In the genomic region with DNA sequence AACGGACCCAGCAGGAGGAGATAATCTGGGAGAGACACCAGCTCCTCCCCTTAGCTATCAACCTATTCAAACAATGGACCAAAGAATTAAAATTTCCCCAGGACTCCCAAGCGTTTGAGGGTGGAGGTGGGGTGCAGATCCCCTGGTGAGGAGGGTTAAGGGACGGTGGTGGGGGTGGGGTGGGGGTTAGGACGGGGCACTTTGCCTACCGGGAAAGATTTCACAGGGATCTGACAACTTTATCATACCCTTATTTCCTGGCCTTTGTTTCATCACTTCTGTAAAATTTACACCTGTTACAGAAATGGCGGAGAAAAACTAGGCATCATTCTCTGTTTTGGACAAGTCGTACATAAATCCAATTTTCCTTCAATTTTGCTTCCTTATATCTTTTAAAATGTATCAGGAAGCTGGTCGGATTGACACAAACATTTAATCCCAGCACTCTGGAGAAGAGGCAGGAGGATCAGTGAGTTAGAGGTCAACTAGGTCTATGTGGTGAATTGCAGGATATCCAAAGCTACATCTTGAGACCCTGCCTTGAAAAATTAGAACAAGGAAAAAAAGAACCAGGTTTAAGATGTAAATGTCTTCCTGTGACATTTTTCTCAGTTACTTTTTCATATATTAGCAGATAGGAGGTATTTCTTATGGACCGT, we compare ENCODE assay signal across 10 mouse cellular contexts. TPM values are rescaled to one million over a fixed set of nuclear protein-coding genes. Genes with fewer than 3 reads are reported as not detected.
A peak's percentile ranks its signal among the peaks of the same experiment; 100 is the strongest.
DNase-seq lines count a peak whose midpoint lies in the region; ATAC-seq and TF ChIP-seq lines count a peak whose summit lies in the region.
"Had no signal": no experiment of that assay in that cellular context is flagged by ENCODE, and none has a peak within 500 bp of the region (broad histone marks: within the 10 kb centered on the region; RNA-seq: fewer than 3 reads in every experiment).

No protein-coding gene starts in this region.

- peak overlapping the region; percentile 95 for H3K4me2 ChIP-seq in embryonic facial prominence, embryonic 13.5 days
- H3K4me2 ChIP-seq in intestine, embryonic 15.5 days (replicated peaks) = peak overlapping the region; percentile 92
- H3K4me2 ChIP-seq in neural tube, embryonic 12.5 days (replicated peaks) = peak overlapping the region; percentile 82

- H3K9me3 ChIP-seq in embryonic facial prominence, embryonic 13.5 days = no peaks in the 10 kb centered on the region
- no peaks in the 10 kb centered on the region for H3K9me3 ChIP-seq in intestine, embryonic 15.5 days
- no peaks in the 10 kb centered on the region for H3K9me3 ChIP-seq in neural tube, embryonic 12.5 days

- peaks cover 26% of the 10 kb centered on the region for H3K27me3 ChIP-seq in embryonic facial prominence, embryonic 13.5 days
- H3K27me3 ChIP-seq in intestine, embryonic 15.5 days (replicated peaks) = no peaks in the 10 kb centered on the region
- H3K27me3 ChIP-seq in neural tube, embryonic 12.5 days (replicated peaks) = peaks cover 4% of the 10 kb centered on the region; the same call in 1 of the 2 replicates

- H3K27ac ChIP-seq in layer of hippocampus, adult 2 months = peak overlapping the region; percentile 96
- no peak overlapping the region for H3K27ac ChIP-seq in embryonic facial prominence, embryonic 13.5 days
- H3K27ac ChIP-seq in intestine, embryonic 15.5 days = no peak overlapping the region
- H3K27ac ChIP-seq in neural tube, embryonic 12.5 days = no peak overlapping the region; the same call in 1 of the 2 replicates
- H3K27ac ChIP-seq: macrophage had no signal

- no peak for TF ChIP-seq CTCF in layer of hippocampus, adult 2 months (conservative IDR thresholded peaks at IDR 0.05)

- DNase-seq in layer of hippocampus, adult 2 months (ENCODE audit: low spot score in 2 of 2) = no peak
- DNase-seq in layer of hippocampus, adult 8-10 months (ENCODE audit: low spot score in 2 of 2) = no peak
- no peak for DNase-seq in left cerebral cortex, postnatal 4 days
- no peak for DNase-seq in layer of hippocampus, adult 18-20 months (ENCODE audit: low spot score in 2 of 2)
- DNase-seq in frontal cortex, postnatal 10 days (ENCODE audit: low spot score in 2 of 2) = no peak

- H3K4me1 ChIP-seq in embryonic facial prominence, embryonic 13.5 days = peaks cover 12% of the 10 kb centered on the region; the same call in 1 of the 2 replicates
- peaks cover 12% of the 10 kb centered on the region; the same call in 1 of the 2 replicates for H3K4me1 ChIP-seq in intestine, embryonic 15.5 days (replicated peaks)
- H3K4me1 ChIP-seq in neural tube, embryonic 12.5 days = peaks cover 11% of the 10 kb centered on the region; the same call in 1 of the 2 replicates

- H3K4me3 ChIP-seq in layer of hippocampus, adult 2 months = peak overlapping the region; percentile 64
- H3K4me3 ChIP-seq in embryonic facial prominence, embryonic 13.5 days = peak overlapping the region; percentile 52
- H3K4me3 ChIP-seq in intestine, embryonic 15.5 days (replicated peaks) = peak overlapping the region; percentile 40
- H3K4me3 ChIP-seq in neural tube, embryonic 12.5 days = peak overlapping the region; percentile 40

- 3% methylated on average over 9 of the region's 9 CpGs for WGBS in embryonic facial prominence, embryonic 13.5 days
- WGBS in intestine, embryonic 15.5 days = 13% methylated on average over 9 of the region's 9 CpGs
- WGBS in neural tube, embryonic 12.5 days = 3% methylated on average over 9 of the region's 9 CpGs

- peak overlapping the region; percentile 70 for H3K9ac ChIP-seq in embryonic facial prominence, embryonic 13.5 days
- H3K9ac ChIP-seq in intestine, embryonic 15.5 days = 0 out of 2 replicates have a peak overlapping the region, but pooled peaks have one; percentile 37
- H3K9ac ChIP-seq in neural tube, embryonic 12.5 days = peak overlapping the region; percentile 57

- no peak for ATAC-seq in embryonic facial prominence, embryonic 13.5 days (ENCODE audit: insufficient number of reproducible peaks, insufficient read depth, low FRiP score, low TSS enrichment, low read depth)
- no peak for ATAC-seq in intestine, embryonic 15.5 days
- no peak; the same call in 1 of the 2 replicates for ATAC-seq in neural tube, embryonic 12.5 days (ENCODE audit: low FRiP score, low read depth)

- no peaks in the 10 kb centered on the region for H3K36me3 ChIP-seq in embryonic facial prominence, embryonic 13.5 days
- no peaks in the 10 kb centered on the region for H3K36me3 ChIP-seq in intestine, embryonic 15.5 days
- H3K36me3 ChIP-seq in neural tube, embryonic 12.5 days = no peaks in the 10 kb centered on the region

- intact Hi-C loops in left cerebral cortex, postnatal 4 days (cut with DNase I) = no loop called here

RNA-seq across cellular contexts. Expression of gene Slc2a3, which starts 36.0 kb away (rescaled TPM):
- 100 to 1,000 TPM; 104 to 109 TPM for total RNA-seq in layer of hippocampus, adult 2 months (2021)
- 100 to 1,000 TPM in 2 of 4 experiments, 10 to 100 TPM in 2; 89.0 to 124 (median 100) TPM for total RNA-seq in layer of hippocampus, adult 8-10 months (2022)
- polyA plus RNA-seq in embryonic facial prominence, embryonic 13.5 days (2015; fragmentation: Nextera tagmentation; extraction: Ambion mirVana) = 37.0 and 38.4 TPM in 2 replicates
- 11.3 and 13.4 TPM in 2 replicates for polyA plus RNA-seq in intestine, embryonic 15.5 days (2015; fragmentation: Nextera tagmentation; extraction: Ambion mirVana)
- 22.6 and 26.1 TPM in 2 replicates for polyA plus RNA-seq in neural tube, embryonic 12.5 days (2016; fragmentation: Nextera tagmentation; extraction: Ambion mirVana)
- 10 to 100 TPM; 62.9 to 73.9 TPM for total RNA-seq in left cerebral cortex, postnatal 4 days (2021)
- 100 to 1,000 TPM; 110 to 113 TPM for total RNA-seq in layer of hippocampus, adult 18-20 months (2021)

RNA-seq across cellular contexts. Expression of gene Foxj2, which starts 54.3 kb away (rescaled TPM):
- 10 to 100 TPM; 28.8 to 30.7 TPM for total RNA-seq in layer of hippocampus, adult 2 months (2021)
- total RNA-seq in layer of hippocampus, adult 8-10 months (2022) = 10 to 100 TPM; 26.8 to 29.2 (median 27.8) TPM
- 6.2 and 6.8 TPM in 2 replicates for polyA plus RNA-seq in embryonic facial prominence, embryonic 13.5 days (2015; fragmentation: Nextera tagmentation; extraction: Ambion mirVana)
- 3.9 and 4.5 TPM in 2 replicates for polyA plus RNA-seq in intestine, embryonic 15.5 days (2015; fragmentation: Nextera tagmentation; extraction: Ambion mirVana)
- 5.5 TPM in 2 replicates for polyA plus RNA-seq in neural tube, embryonic 12.5 days (2016; fragmentation: Nextera tagmentation; extraction: Ambion mirVana)
- total RNA-seq in left cerebral cortex, postnatal 4 days (2021) = 10 to 100 TPM; 29.4 to 32.7 TPM
- 10 to 100 TPM; 29.1 to 29.9 TPM for total RNA-seq in layer of hippocampus, adult 18-20 months (2021)

RNA-seq across cellular contexts. Expression of gene Nanog, which starts 58.1 kb away (rescaled TPM):
- total RNA-seq in layer of hippocampus, adult 2 months (2021) = not detected
- under 1 TPM in 1 of 4 experiments, not detected in 3; 0.18 TPM for total RNA-seq in layer of hippocampus, adult 8-10 months (2022)
- polyA plus RNA-seq in embryonic facial prominence, embryonic 13.5 days (2015; fragmentation: Nextera tagmentation; extraction: Ambion mirVana) = 0.27 and 0.51 TPM in 2 replicates
- 0.20 and 0.21 TPM in 2 replicates for polyA plus RNA-seq in intestine, embryonic 15.5 days (2015; fragmentation: Nextera tagmentation; extraction: Ambion mirVana)
- 0.09 and 0.17 TPM in 2 replicates for polyA plus RNA-seq in neural tube, embryonic 12.5 days (2016; fragmentation: Nextera tagmentation; extraction: Ambion mirVana)
- not detected for total RNA-seq in left cerebral cortex, postnatal 4 days (2021)
- total RNA-seq in layer of hippocampus, adult 18-20 months (2021) = not detected
- total RNA-seq: gastrocnemius, postnatal 10 days had no signal
- polyA plus RNA-seq: macrophage had no signal
